Mouse (Mus musculus) activated CD4-positive, CD25-positive, alpha-beta regulatory T cell, adult 4 months (primary cell): ENCODE results near the gene Serpina3m. TPM values are rescaled to one million over a fixed set of nuclear protein-coding genes. Genes with fewer than 3 reads are reported as not detected.
"Not testable (repeated sequence)": the region's sequence is repeated elsewhere in the genome, so short reads cannot be mapped to it uniquely, and the experiment has no call there.

ENCODE experiments used
- ATAC-seq: one replicate; pipeline ENCODE4 v1.8.0; 2017
- polyA plus RNA-seq, 2 experiments: library from polyadenylated mRNA; unstranded; fragments of 100-300 nt; shearing (Covaris generic); gene quantifications; one replicate each; pipeline ENCODE4 v1.2.1; 2017

The Serpina3m gene
- polyA plus RNA-seq, result not detected

- not testable (repeated sequence) for ATAC-seq
Observed at GRCm38 (mm10) chr12:104338226-104338625, at the start of gene Serpina3m, which contains the start of gene Serpina3k. Gene Serpina3m, plus strand, starts transcription at chr12:104338486. Gene Serpina3k, plus strand, starts transcription at chr12:104338486.

GRCm38 (mm10) chr12:104289872-104290271 lies 48.4 kb upstream of the Serpina3m start:
- ATAC-seq, result peak; percentile 49

GRCm38 (mm10) chr12:104293963-104294362 lies 44.3 kb upstream of the Serpina3m start:
- no peak for ATAC-seq

GRCm38 (mm10) chr12:104298049-104298448 lies 40.2 kb upstream of the Serpina3m start:
- ATAC-seq, result no peak

GRCm38 (mm10) chr12:104305991-104306390 lies 32.3 kb upstream of the Serpina3m start:
- peak; percentile 28 for ATAC-seq

GRCm38 (mm10) chr12:104314253-104314652 lies 24.0 kb upstream of the Serpina3m start, which contains the start of gene Serpina3j:
Gene Serpina3j, plus strand, starts transcription at chr12:104314553.
- no peak for ATAC-seq

- no peak for ATAC-seq
Observed at GRCm38 (mm10) chr12:104322454-104322853, 15.8 kb upstream of the Serpina3m start.

- no peak for ATAC-seq
Observed at GRCm38 (mm10) chr12:104331701-104332100, 6.6 kb upstream of the Serpina3m start.

GRCm38 (mm10) chr12:104336873-104337272 lies 1.4 kb upstream of the Serpina3m start:
- ATAC-seq, result not testable (repeated sequence)

GRCm38 (mm10) chr12:104338705-104339104 lies 419 bp downstream of the Serpina3m start:
- no peak for ATAC-seq

GRCm38 (mm10) chr12:104342489-104342888 lies 4.2 kb downstream of the Serpina3m start:
- not testable (repeated sequence) for ATAC-seq

- no peak for ATAC-seq
Observed at GRCm38 (mm10) chr12:104345181-104345580, 6.9 kb downstream of the Serpina3m start.

- no peak for ATAC-seq
Observed at GRCm38 (mm10) chr12:104345707-104346106, 7.4 kb downstream of the Serpina3m start.

- no peak for ATAC-seq
Observed at GRCm38 (mm10) chr12:104347091-104347490, 8.8 kb downstream of the Serpina3m start.

- ATAC-seq, result not testable (repeated sequence)
Observed at GRCm38 (mm10) chr12:104351812-104352211, 13.5 kb downstream of the Serpina3m start.

- ATAC-seq, result no peak
Observed at GRCm38 (mm10) chr12:104356006-104356405, 17.7 kb downstream of the Serpina3m start.

GRCm38 (mm10) chr12:104369986-104370385 lies 31.7 kb downstream of the Serpina3m start:
- ATAC-seq, result no peak

GRCm38 (mm10) chr12:104377179-104377578 lies 38.9 kb downstream of the Serpina3m start:
- ATAC-seq, result not testable (repeated sequence)

GRCm38 (mm10) chr12:104378351-104378750 lies 40.1 kb downstream of the Serpina3m start:
- ATAC-seq, result not testable (repeated sequence)

- not testable (repeated sequence) for ATAC-seq
Observed at GRCm38 (mm10) chr12:104378815-104379214, 40.5 kb downstream of the Serpina3m start.

GRCm38 (mm10) chr12:104379856-104380255 lies 41.6 kb downstream of the Serpina3m start:
- ATAC-seq, result no peak

- not testable (repeated sequence) for ATAC-seq
Observed at GRCm38 (mm10) chr12:104381071-104381604, 42.9 kb downstream of the Serpina3m start.

GRCm38 (mm10) chr12:104385987-104386386 lies 47.7 kb downstream of the Serpina3m start:
- ATAC-seq, result not testable (repeated sequence)

- ATAC-seq, result not testable (repeated sequence)
Observed at GRCm38 (mm10) chr12:104386878-104387277, 48.6 kb downstream of the Serpina3m start.

- ATAC-seq, result no peak
Observed at GRCm38 (mm10) chr12:104388477-104388876, 50.2 kb downstream of the Serpina3m start.
